Mouse (Mus musculus) retina, adult 2 months (tissue): ENCODE measurements around the gene Grid1.

Source experiments
- DNase-seq: peaks from one replicate; pipeline ENCODE4 v3.0.0-alpha.2; 2012; ENCODE audit warnings: low read depth, low spot score

Grid1 gene

GRCm38 (mm10) chr14:34837145-34837544, 17.2 kb downstream of the Grid1 start:
- no peak for DNase-seq

- DNase-seq: no peak
Observed at GRCm38 (mm10) chr14:34838999-34839398, 19.1 kb downstream of the Grid1 start.

- no peak for DNase-seq
Observed at GRCm38 (mm10) chr14:34839898-34840297, 20.0 kb downstream of the Grid1 start.

- DNase-seq: no peak
Observed at GRCm38 (mm10) chr14:34843579-34843978, 23.7 kb downstream of the Grid1 start.

DNA sequence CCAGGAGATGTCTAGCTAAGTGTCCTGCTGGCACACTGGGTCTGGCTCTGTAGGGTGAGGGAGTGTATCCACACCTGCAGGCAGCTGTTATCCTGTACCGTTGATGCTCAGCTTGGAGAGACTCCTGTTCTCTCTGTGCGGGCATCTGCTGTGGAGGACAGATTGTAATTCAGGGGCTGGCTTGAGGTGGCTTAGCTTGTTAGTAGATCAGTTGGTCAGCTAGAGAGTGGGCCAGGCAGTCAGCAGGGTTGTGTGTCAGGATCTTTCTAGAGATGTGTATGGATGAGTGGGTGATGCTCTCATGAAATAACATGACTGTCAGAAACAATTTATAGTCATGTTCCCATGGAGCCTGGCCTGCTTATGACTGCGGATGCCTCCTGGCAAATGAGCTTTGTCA, 24.3 kb downstream of the Grid1 start:
- DNase-seq: no peak

- DNase-seq: no peak
Observed at GRCm38 (mm10) chr14:34846799-34847198, 26.9 kb downstream of the Grid1 start.

- no peak for DNase-seq
Observed at GRCm38 (mm10) chr14:34847625-34848024, 27.7 kb downstream of the Grid1 start.

DNA sequence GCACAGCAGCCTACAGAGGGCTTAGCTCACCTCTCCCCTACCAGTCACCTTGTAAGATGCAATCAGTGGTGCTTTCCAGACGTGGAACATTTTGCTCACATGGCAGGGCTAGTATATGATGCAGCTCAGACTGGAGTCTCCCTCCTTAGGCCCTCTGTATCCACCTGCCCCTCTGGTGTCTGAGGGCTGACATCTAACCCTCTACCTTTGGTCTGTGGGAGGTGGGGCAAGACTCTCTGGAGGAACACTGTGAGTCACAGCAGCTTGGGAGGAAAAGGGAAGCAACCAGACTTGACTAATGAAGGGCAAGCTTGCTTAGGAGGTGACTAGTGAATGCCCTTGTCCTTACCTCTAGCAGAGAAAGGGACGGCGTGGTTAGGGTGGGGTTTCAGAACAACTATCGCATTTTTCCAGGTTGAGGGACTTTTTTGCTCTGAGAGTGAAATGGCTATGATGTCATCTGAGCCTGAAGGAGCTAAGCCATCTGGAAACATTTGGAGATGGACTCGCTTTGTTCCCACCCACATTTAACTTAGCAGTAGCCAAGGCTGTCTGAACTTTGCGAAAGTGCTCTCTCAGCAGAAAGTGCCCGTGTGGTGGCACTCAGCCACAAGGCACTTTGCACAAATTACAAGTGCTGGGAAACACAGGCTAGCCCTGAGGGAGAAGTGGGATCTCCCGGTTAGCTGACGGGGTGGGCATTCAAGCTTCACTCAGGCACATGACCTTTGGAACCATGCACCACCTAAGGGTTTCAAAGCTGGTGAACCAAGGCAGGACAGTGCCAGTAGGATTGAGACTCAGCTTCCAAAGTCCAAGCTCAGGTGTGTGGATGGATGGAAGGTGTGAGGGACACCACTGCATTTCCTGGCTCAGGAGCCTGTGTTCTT, 41.2 kb downstream of the Grid1 start:
- no peak for DNase-seq

DNA sequence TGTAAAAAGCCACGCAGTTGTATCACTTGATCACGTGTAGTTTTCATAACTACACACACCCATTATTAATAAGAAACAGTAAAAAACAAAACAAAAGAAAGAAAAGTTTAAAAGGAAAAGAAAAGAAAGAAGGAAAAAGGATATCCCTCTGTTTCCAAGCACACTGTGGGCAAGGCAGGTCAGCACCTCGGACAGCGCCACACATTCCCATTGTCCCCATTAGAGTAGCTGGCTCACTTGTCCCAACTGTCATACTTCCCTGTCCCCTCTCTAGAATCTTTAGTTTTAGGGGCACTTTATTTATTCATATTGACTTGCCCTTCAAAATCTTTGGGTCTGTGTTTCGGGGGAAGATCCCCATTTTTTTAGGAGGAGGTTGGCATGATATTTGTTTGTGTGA, 47.4 kb downstream of the Grid1 start:
- DNase-seq: no peak

- no peak for DNase-seq
Observed at GRCm38 (mm10) chr14:34868513-34869260, 48.8 kb downstream of the Grid1 start.

DNA sequence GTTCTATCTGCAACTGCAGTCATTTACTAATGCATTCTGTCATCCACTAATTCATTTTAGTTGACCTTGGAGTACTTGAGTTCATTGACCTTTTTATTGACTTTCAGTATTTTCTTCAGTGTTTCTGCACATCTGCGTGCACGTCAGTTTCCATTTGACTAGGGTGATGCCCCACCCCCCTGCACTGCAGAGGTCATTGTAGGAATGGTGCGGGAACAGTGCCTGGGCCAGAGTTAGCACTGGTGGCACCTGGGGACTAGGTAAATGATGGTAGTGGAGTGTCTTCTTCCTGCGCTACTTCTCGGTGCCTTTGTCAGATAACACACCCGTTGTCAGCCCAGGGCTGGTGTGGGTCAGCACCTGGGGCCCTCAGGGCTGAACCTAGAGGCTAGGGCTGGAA, 60.1 kb downstream of the Grid1 start:
- no peak for DNase-seq

DNA sequence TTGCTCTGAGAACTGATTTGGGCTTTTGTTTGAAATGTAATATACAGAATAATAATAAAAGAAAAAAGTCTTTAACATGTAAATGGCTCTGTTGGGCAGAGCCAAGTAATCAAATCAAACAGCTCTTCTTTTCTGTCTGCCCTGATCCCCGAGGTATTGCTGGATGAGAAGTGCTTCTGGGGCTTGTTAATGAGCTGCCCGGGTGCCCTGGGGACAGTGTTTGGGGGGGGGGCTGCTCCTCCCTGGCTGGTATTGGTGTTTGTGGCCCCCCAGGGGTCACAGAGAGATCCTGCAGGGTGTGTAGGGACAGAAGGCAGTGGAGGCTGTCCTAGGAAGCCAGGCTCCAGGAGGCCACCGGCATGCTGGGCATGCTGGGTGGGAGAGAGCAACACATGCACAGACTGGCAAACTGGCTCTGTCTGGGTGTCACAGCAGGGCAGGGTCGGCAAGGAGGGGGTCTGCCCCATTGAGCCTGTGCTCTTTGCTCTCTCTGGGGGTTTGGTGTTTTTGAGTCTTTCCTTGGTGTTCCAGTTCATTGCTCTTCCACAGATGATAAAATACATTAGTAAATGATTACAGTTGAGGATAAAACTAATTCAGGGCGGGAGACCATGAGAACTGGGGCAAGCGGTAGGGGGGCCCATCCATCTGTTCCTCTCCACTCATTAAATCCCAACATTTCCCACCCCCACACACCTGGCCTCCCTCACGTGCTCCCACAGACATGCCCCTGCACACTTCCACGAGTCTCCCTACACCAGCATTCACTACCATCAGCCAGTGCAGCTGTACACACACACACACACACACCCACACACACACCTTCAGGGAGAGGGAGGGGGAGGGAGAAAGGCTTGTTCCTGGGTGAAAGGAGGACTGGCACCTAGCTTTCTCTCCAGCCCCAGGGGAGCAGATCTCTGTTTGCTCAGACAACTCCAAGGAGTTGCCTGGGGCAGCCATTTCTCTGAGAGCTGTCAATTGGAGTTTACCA, 60.8 kb downstream of the Grid1 start:
- no peak for DNase-seq

DNA sequence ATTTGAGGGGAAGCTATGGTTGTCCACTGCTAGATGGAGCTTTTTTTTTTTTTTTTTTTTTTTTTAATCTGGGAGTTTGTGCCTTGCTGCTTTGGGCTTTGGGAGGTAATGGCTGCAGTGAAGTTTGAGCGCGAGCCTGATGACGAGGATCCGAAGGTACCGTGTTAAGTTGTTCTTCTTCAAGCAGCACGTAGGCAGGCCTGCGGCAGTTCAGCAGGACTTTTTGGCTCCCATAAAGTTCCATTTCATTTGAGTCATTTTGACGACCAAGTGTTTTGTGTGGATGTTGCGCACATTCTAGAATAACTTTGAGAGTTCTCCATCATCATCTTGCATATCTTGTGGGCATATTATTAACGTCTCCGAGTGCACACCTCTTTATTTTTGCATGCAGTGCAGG, 64.3 kb downstream of the Grid1 start:
- no peak for DNase-seq

GRCm38 (mm10) chr14:34884611-34885010, 64.7 kb downstream of the Grid1 start:
- no peak for DNase-seq

DNA sequence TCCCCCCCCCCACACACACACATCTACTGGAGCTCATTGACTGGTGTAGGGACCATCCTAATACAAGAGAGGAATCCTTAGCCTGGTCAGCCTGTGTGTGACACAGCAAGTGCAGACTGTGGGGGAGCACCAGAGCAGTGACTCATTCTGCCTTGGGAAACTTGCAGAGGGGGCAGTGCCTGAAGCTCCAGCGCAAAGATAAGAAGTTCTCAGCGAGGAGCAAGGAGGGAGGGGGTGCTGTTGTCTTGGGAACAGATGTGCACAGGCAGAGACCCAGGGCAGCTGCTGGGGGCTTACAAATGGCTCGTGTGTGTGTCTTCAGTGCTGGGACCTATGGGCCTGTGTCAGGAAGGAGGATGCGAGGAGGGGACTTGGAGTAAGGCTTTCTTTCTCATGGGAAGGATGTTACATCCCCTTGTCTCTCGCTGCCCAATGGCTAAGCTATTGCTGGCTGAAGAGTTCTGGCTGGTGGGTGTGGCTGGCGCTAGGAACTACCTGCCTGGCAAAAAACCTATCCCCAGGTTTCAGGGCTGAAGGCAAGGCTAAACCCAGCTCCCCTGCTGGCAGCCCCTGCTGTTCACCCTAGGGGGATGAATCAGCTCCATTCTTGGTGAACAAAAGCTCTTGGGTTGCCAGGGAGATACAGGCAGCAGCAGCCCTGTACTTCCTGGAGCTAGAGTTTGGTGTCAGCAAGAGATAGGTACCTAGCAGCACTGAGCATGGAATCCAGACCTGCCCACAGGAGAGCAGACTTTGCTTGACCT, 72.0 kb downstream of the Grid1 start:
- DNase-seq: no peak

DNA sequence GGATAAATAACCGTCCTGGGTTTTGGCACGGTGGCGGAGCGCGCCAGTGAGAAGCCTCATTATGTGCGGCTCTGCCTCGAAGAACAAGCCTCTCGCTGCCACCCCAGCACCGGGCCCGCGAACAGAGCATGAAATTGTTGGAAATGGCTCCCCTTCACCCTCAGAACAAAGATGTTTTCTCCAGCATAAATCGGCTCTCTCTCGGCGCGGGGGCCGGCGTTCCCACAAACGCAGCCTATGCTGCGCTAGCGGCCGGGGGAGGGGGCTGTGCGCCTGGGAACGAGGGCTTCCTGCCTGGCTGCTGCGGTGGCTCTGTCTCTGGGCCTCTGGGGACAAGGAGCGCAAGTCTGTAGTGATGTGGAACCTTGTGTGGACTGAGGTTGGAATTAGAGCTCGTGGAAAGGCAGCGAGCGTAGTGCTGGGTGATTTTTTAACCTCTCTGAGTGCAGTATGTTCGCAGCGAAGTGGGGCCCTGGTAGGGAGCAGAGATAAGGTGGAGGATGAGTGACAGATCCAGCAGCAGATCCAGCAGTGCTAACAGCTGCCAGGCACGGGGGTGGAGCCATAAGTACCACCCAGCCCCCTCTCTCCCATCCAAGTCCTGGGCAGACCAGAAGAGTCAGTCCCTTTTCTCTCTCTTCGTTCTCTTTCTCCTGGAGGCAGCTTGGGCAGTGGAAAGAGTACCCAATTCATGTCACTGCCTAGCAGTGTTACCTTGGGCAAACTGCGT, 76.5 kb downstream of the Grid1 start:
- DNase-seq: no peak

DNA sequence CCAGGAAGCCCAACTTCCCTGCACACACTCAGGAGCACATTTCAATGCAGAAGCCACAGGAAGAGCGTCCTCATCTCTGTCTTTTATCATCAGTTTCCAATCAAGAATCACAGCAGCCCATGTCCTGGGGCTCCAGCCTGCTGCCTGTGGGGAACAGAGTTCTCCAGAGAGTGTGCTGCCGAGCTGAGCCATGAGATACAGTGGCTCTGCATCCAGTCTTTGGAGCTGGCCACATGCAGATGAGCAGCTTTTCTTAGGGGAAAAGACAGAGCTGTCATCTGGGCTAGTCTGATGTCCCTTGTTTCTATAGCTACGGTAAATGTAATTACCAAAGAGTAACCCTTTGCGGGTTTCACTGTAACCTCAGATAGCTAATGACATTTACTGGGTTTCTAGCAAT, 83.9 kb downstream of the Grid1 start:
- DNase-seq: no peak

GRCm38 (mm10) chr14:34905697-34906096, 85.8 kb downstream of the Grid1 start:
- no peak for DNase-seq

- DNase-seq: no peak
Observed at GRCm38 (mm10) chr14:34908366-34908765, 88.5 kb downstream of the Grid1 start.

GRCm38 (mm10) chr14:34908804-34909203, 88.9 kb downstream of the Grid1 start:
- DNase-seq: peak; percentile 62
